Mouse (Mus musculus) heart, embryonic 13.5 days (tissue): Measurements from ENCODE around the gene Barx2. TPM values are rescaled to one million over a fixed set of nuclear protein-coding genes. Genes with fewer than 3 reads are reported as not detected.

Experiments
- ATAC-seq: fragments of 200-750 bp; cut with Nextera tagmentation; 2 replicates; pipeline ENCODE4 v1.8.0; 2017; ENCODE audit warnings: moderate TSS enrichment; ENCODE audit not compliant: insufficient number of reproducible peaks, low FRiP score, low TSS enrichment; ENCODE audit errors: extremely low read depth
- H3K27ac ChIP-seq: fragments of 300-500 bp; sonication (generic); replicated peaks from 2 replicates; pipeline ENCODE4 v1.5.1; 2015; ENCODE audit warnings: moderate library complexity, mild to moderate bottlenecking, inconsistent platforms
- H3K27me3 ChIP-seq: fragments of 300-500 bp; sonication (generic); replicated peaks from 2 replicates; pipeline ENCODE4 v1.6.1; 2015; ENCODE audit warnings: mild to moderate bottlenecking, inconsistent platforms
- H3K36me3 ChIP-seq: fragments of 300-500 bp; sonication (generic); 2 replicates; pipeline ENCODE4 v1.6.1; 2015; ENCODE audit warnings: mild to moderate bottlenecking, inconsistent platforms
- H3K4me1 ChIP-seq: fragments of 300-500 bp; sonication (generic); 2 replicates; pipeline ENCODE4 v1.6.1; 2015; ENCODE audit warnings: inconsistent platforms
- H3K4me2 ChIP-seq: fragments of 300-500 bp; sonication (generic); 2 replicates; pipeline ENCODE4 v1.6.1; 2015; ENCODE audit warnings: inconsistent platforms, mild to moderate bottlenecking, moderate library complexity
- H3K4me3 ChIP-seq: fragments of 300-500 bp; sonication (generic); 2 replicates; pipeline ENCODE4 v1.5.1; 2015; ENCODE audit warnings: moderate library complexity, mild to moderate bottlenecking, inconsistent platforms
- H3K9ac ChIP-seq: fragments of 300-500 bp; sonication (generic); 2 replicates; pipeline ENCODE4 v1.6.1; 2015; ENCODE audit warnings: inconsistent platforms, mild to moderate bottlenecking, moderate library complexity
- H3K9me3 ChIP-seq: fragments of 300-500 bp; sonication (generic); 2 replicates; pipeline ENCODE4 v1.6.1; 2016; ENCODE audit warnings: inconsistent platforms
- WGBS: fragments of 180-500 bp; shearing (Covaris S2); methylation state at CpG from one replicate; pipeline ENCODE4 v1.1.7; 2015; ENCODE audit warnings: mixed read lengths; 5-methylcytosine and 5-hydroxymethylcytosine counted together
- polyA plus RNA-seq: library from polyadenylated mRNA; unstranded; fragments of >200 nt; fragmentation: Nextera tagmentation; extraction: Ambion mirVana; gene quantifications from 2 replicates; pipeline ENCODE4 v1.2.1, GENCODE M21; 2015

The Barx2 gene
- polyA plus RNA-seq, 1 experiment from 2014 or later, result 0.12 TPM

DNA sequence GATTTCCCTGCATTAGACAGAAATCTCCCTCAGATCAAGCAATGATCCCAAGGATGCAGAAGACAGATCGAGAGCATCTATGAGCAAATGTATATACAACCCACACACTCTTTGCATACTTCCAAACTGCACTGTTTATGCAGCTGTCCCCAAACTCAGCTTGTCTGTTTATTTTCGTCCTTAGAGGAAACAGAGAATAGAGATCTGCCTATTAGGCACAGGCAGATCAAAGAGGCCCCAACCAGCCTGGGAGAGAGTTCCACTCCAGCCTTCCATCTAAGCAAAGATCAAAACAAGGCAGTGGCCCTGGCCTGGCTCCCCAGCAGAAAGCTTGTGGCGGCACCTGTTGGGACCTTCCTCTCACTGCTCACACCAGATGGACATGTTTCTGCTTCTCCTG, 27.0 kb downstream of the Barx2 start:
- Histone ChIP-seq H3K27me3 (no peaks in the 10 kb centered on the region), H3K9ac (no peak overlapping the region), H3K4me2 (no peak overlapping the region), H3K36me3 (no peaks in the 10 kb centered on the region), H3K4me1 (0 out of 2 replicates have a peak, but pooled peaks cover 3% of the 10 kb centered on the region), H3K9me3 (no peaks in the 10 kb centered on the region), H3K4me3 (no peak overlapping the region), H3K27ac (no peak overlapping the region)
- no peak for ATAC-seq
- WGBS, result 48% methylated on average over 3 of the region's 3 CpGs

DNA sequence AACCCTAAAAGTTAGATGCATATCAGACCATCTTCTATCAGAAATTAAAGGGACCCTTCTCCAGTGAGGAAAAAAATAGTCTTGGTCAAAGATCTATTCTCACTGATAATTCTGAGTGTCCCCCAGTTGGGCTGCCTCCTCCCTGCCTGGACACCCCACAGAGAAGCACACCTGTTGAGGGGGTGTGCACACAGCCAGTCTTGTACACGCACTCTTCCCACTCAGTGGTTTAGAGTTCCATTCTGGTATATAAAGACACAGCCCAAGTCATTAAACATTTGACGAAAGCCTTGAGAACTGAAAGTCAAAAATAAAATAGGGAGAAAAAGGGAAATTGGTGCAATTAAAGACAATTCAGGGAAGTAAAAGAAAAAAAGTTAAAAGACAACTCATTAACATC, 30.9 kb downstream of the Barx2 start:
- ATAC-seq, result no peak
- H3K36me3 ChIP-seq, result no peaks in the 10 kb centered on the region
- no peak overlapping the region for H3K4me2 ChIP-seq
- no peak overlapping the region for H3K9ac ChIP-seq
- no peak overlapping the region for H3K27ac ChIP-seq
- WGBS, result 81% methylated on average over 2 of the region's 2 CpGs
- no peaks in the 10 kb centered on the region for H3K9me3 ChIP-seq
- H3K27me3 ChIP-seq, result no peaks in the 10 kb centered on the region
- H3K4me1 ChIP-seq, result no peaks in the 10 kb centered on the region
- no peak overlapping the region for H3K4me3 ChIP-seq

DNA sequence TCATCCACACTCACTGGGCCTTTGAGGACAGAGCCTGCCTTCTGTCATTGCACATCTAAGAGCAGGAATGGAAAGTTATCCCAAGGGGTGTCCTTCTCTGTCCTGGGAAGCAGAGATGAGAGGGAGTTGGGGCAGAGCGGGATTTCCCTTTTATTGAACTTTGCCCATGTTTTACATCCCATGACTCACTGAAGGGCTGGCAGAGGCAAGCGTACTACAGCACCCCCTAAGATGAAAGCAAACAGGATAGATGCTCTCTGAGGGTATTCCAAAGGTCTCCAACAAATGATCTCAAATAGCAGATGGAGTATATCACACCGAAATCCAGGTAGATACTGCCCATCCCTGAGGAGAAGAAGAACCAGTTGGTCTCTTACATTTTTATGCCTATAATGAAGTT, 37.7 kb downstream of the Barx2 start:
- Histone ChIP-seq H3K27ac (no peak overlapping the region), H3K4me2 (no peak overlapping the region), H3K4me3 (no peak overlapping the region), H3K27me3 (no peaks in the 10 kb centered on the region), H3K9me3 (no peaks in the 10 kb centered on the region), H3K9ac (no peak overlapping the region), H3K4me1 (no peaks in the 10 kb centered on the region), H3K36me3 (no peaks in the 10 kb centered on the region)
- no peak for ATAC-seq
- WGBS, result 80% methylated on average over 3 of the region's 3 CpGs

DNA sequence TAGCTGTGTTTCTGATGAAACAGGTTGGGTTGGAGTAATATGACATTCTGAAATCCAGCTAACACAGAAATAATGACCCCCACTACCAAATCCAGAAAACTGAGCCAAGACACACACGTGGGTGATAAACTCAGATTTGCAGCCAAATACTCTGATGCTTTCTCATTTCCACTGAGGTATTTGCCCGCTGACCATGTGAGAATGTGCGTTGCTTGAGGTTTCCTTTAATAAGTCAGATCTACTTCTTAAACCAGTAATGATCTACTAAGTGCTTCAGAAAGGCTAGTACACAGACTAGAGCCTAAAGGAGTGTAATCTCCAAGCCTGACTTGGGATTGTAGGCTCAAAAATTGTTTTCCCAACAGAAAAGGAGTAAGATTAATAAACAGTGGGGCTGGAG, 39.0 kb downstream of the Barx2 start:
- H3K36me3 ChIP-seq, result no peaks in the 10 kb centered on the region
- H3K9me3 ChIP-seq, result no peaks in the 10 kb centered on the region
- no peak overlapping the region for H3K9ac ChIP-seq
- H3K4me1 ChIP-seq, result no peaks in the 10 kb centered on the region
- WGBS, result 77% methylated on average over 3 of the region's 3 CpGs
- no peak for ATAC-seq
- no peak overlapping the region for H3K4me3 ChIP-seq
- no peak overlapping the region for H3K27ac ChIP-seq
- H3K27me3 ChIP-seq, result no peaks in the 10 kb centered on the region
- no peak overlapping the region for H3K4me2 ChIP-seq

DNA sequence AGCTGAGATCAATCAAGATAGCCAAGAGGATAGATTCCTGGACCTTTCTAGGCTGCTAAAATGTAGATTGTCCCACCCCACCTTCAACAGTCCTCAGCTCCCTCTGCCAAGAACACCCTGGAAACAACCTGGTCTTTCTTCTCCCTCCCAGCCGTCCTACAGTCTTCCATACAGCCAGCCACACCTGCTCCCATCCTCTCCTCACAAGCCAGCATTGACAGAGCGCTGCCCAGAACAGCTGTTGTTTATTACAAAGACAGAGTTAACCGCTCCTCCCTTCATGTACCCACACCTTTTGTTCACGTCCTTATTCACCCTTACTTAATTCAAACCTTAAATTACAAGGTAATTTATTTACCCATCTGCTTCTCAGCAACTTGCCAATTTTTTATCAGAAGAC, 41.9 kb downstream of the Barx2 start:
- H3K4me1 ChIP-seq, result no peaks in the 10 kb centered on the region
- H3K27ac ChIP-seq, result no peak overlapping the region
- no peak overlapping the region for H3K9ac ChIP-seq
- no peaks in the 10 kb centered on the region for H3K9me3 ChIP-seq
- H3K27me3 ChIP-seq, result no peaks in the 10 kb centered on the region
- no peak for ATAC-seq
- H3K4me2 ChIP-seq, result no peak overlapping the region
- 49% methylated on average over 4 of the region's 4 CpGs for WGBS
- no peak overlapping the region for H3K4me3 ChIP-seq
- H3K36me3 ChIP-seq, result no peaks in the 10 kb centered on the region

DNA sequence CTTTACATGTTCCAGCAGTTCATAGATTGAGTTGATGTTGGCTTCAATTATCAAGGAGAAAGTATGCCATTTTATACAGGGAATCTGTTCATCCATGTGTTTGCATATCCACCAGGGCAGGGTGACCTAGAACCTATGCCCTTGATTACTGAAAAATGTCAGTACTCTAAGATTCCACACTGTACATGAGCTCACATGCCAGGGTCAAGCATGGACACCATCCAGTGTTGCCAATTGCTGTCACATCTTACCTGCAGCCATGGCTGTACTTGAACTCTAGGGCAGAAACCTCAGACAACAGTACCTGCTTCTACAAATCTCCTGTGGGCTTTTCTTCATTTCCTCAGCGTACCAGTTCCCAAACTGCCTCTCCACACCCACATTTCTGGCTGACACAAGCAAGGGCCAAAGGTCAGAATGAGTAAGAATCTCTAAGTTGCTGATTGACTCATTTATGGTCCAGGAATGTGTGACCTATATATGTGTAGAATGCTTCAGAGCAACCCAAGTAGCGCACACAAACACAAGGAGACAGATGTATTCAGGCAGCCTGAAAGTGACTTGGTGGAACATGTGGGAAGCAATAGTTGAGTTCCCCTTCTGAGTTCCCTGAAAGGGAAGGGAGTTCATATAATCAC, 44.3 kb downstream of the Barx2 start:
- no peaks in the 10 kb centered on the region for H3K36me3 ChIP-seq
- 75% methylated on average over 2 of the region's 2 CpGs for WGBS
- no peak overlapping the region for H3K9ac ChIP-seq
- ATAC-seq, result no peak
- no peak overlapping the region for H3K4me3 ChIP-seq
- H3K9me3 ChIP-seq, result no peaks in the 10 kb centered on the region
- H3K27me3 ChIP-seq, result no peaks in the 10 kb centered on the region
- H3K4me2 ChIP-seq, result no peak overlapping the region
- H3K4me1 ChIP-seq, result no peaks in the 10 kb centered on the region
- no peak overlapping the region for H3K27ac ChIP-seq

DNA sequence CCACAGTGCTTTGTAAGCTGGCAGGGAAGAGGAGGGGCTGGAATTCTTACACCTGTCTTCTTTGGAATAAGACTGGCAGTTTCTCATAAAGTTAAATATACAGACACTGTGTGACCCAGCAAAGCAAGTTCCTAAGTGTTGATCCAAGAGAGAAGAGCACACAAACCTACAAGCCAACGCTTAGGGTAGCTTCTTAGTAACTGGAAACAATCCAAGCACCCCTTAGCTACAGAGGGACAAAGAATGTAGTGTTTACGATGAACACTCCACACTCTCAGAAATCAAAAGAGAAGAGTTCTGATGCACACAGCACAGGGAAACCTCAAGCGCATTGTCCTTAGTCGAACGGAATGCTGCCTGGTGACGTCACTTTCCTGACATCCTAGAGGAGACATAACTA, 49.4 kb downstream of the Barx2 start:
- H3K9me3 ChIP-seq, result no peaks in the 10 kb centered on the region
- 62% methylated on average over 6 of the region's 6 CpGs for WGBS
- H3K4me1 ChIP-seq, result no peaks in the 10 kb centered on the region
- H3K27me3 ChIP-seq, result peaks cover 11% of the 10 kb centered on the region
- H3K4me2 ChIP-seq, result no peak overlapping the region
- no peak overlapping the region for H3K27ac ChIP-seq
- no peaks in the 10 kb centered on the region for H3K36me3 ChIP-seq
- H3K4me3 ChIP-seq, result no peak overlapping the region
- no peak for ATAC-seq
- no peak overlapping the region for H3K9ac ChIP-seq

DNA sequence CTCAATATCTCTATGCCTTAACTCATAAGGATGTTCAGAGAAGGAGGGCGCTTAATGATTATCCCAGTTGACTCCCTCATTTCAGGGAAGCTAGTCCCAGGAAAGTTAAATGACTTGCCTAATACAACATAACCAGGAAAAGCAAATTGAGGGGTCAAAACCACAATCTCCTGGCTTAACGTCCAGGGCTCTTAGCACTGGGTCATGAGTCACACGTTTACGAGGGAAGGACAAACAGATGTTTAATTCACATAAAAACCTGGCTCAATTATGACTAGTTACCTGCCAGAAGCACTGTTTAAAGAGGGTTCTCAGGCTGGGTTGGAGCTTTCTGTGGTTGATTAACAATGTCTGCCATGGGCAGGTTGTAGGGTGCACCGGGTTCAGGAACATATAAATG, 53.8 kb downstream of the Barx2 start:
- H3K27me3 ChIP-seq, result peaks cover 28% of the 10 kb centered on the region
- no peak overlapping the region for H3K4me3 ChIP-seq
- no peaks in the 10 kb centered on the region for H3K4me1 ChIP-seq
- H3K36me3 ChIP-seq, result no peaks in the 10 kb centered on the region
- 75% methylated on average over 5 of the region's 5 CpGs for WGBS
- H3K9ac ChIP-seq, result no peak overlapping the region
- ATAC-seq, result no peak
- no peaks in the 10 kb centered on the region for H3K9me3 ChIP-seq
- H3K27ac ChIP-seq, result no peak overlapping the region
- no peak overlapping the region for H3K4me2 ChIP-seq

DNA sequence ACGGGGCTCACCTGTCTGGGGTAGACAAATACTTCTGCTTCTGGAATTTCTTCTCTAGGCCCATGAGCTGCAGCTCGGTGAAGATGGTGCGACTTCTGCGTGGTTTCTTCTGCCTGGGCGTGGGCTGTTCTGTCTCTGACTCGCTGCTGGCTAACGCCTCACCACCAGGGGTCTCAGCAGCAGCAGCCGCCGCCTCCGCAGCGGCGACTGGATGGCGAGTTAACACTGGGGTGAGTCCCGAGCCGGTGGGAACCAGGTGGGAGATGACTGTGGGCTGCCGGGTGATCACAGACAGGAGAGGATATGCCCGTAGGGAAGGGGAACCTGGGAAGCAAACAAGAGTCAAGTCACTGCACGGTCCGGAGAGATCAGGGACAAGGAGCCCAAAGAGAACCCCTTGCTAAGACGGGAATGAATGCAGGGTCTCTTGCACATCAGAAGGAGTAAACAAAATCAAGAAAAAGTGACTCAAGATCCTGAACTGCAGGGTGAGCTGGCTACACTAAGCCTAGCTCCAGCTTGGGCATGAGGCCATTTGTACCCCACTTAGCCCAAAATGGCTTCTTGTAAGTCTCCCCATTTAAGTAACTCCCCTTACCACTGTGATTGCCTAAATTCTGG, 54.4 kb downstream of the Barx2 start:
- Histone ChIP-seq H3K9ac (0 out of 2 replicates have a peak overlapping the region, but pooled peaks have one; percentile 30), H3K27me3 (peaks cover 28% of the 10 kb centered on the region), H3K27ac (no peak overlapping the region), H3K36me3 (no peaks in the 10 kb centered on the region), H3K4me1 (no peaks in the 10 kb centered on the region), H3K4me2 (peak overlapping the region; percentile 60), H3K4me3 (peak overlapping the region; percentile 27), H3K9me3 (no peaks in the 10 kb centered on the region)
- 7% methylated on average over 20 of the region's 20 CpGs for WGBS
- ATAC-seq, result no peak

DNA sequence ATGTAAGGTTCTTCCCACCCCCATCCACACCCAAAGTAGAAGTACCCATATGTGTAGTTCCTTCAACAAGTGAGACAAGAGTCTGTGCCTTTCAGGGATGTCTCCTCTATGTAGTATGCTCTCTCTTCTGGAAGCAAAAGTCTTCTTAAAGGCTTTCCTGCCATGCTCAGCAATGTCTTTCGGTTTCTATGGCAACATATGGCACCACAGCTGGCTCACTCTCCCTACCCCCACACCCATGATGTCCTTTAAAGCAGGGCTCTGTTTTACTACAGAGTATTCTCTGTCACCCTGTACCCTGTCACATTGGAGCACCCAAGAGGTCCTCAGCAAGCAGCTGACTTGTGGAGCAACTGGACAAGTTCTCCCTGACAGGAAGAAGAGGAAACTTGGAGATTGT, 55.8 kb downstream of the Barx2 start:
- no peaks in the 10 kb centered on the region for H3K36me3 ChIP-seq
- no peak overlapping the region for H3K4me3 ChIP-seq
- H3K9ac ChIP-seq, result no peak overlapping the region
- H3K27me3 ChIP-seq, result peaks cover 28% of the 10 kb centered on the region
- no peaks in the 10 kb centered on the region for H3K4me1 ChIP-seq
- H3K27ac ChIP-seq, result no peak overlapping the region
- no peak overlapping the region for H3K4me2 ChIP-seq
- WGBS, result 72% methylated on average over 1 of the region's 1 CpGs
- no peaks in the 10 kb centered on the region for H3K9me3 ChIP-seq
- ATAC-seq, result no peak

DNA sequence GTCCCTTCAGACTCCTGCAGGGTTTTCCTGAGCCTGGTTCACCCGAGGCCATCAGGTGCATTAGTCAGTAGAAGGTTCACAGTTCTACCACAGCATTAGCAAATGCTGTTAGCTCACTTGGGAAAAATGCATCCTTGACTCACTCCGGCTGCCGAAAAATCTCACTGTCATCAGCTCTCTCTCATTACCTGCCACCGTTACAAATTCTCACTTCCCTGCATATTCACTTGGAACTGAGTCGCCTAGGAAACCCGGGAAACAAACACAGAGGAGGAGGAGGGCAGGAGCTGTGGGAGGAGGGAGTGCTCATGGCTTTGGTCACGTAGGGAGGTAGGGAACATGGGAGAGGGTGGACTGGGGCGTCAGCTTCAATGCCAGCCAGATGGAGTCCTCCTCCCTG, 56.8 kb downstream of the Barx2 start:
- Histone ChIP-seq H3K27me3 (peaks cover 28% of the 10 kb centered on the region), H3K36me3 (no peaks in the 10 kb centered on the region), H3K4me3 (no peak overlapping the region), H3K9me3 (no peaks in the 10 kb centered on the region), H3K4me1 (no peaks in the 10 kb centered on the region), H3K9ac (no peak overlapping the region), H3K27ac (no peak overlapping the region), H3K4me2 (no peak overlapping the region)
- WGBS, result 28% methylated on average over 8 of the region's 8 CpGs
- no peak for ATAC-seq

DNA sequence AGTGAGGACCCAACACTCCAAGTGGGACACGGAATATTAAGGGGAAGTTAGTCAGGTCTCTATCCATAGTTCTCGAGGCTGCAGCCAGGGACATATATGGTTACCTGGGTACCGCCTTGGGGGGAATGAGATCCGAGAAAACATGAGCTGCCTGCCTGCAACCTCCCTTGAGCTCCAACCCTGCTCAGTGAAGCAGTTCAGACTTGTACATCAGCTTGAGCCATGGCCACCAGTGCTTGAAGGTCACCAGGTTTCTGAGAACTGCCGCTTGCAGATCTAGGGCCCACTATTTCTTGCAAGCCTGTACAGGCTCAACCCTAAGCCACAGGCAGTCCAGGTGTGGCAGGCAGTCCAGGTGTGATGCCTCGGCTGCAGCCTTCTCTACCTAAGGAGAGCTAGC, 57.6 kb downstream of the Barx2 start:
- H3K36me3 ChIP-seq, result no peaks in the 10 kb centered on the region
- ATAC-seq, result no peak
- H3K9ac ChIP-seq, result no peak overlapping the region
- no peak overlapping the region for H3K4me3 ChIP-seq
- H3K9me3 ChIP-seq, result no peaks in the 10 kb centered on the region
- H3K4me2 ChIP-seq, result no peak overlapping the region
- no peaks in the 10 kb centered on the region for H3K4me1 ChIP-seq
- 79% methylated on average over 6 of the region's 6 CpGs for WGBS
- no peak overlapping the region for H3K27ac ChIP-seq
- peaks cover 28% of the 10 kb centered on the region for H3K27me3 ChIP-seq
